Mouse (Mus musculus) bone marrow, adult 2 months (tissue): ENCODE measurements around the gene Tenm3.

Source experiments
- CTCF ChIP-seq: fragments of 200-500 bp; IDR thresholded peaks from 2 replicates; pipeline ENCODE4 v1.5.1; 2011; ENCODE audit warnings: low read length, control low read depth; ENCODE audit not compliant: control insufficient read depth, insufficient read depth
- POLR2A ChIP-seq: fragments of 200-500 bp; IDR thresholded peaks from 2 replicates; pipeline ENCODE4 v1.6.1; 2011; ENCODE audit warnings: low read depth, mild to moderate bottlenecking, control low read depth, low read length, borderline replicate concordance; ENCODE audit not compliant: control insufficient read depth

GRCm38 (mm10) chr8:48659226-48659625 lies 184.5 kb downstream of the Tenm3 start:
- TF ChIP-seq CTCF = no peak
- TF ChIP-seq POLR2A = no peak
